Mouse (Mus musculus): Measurements from ENCODE around the gene Smad5. TPM values are rescaled to one million over a fixed set of nuclear protein-coding genes. Genes with fewer than 3 reads are reported as not detected.

The Smad5 gene
- total and polyA plus RNA-seq, 2 experiments from 2014 or later = 17.1 to 54.6 TPM

GRCm38 (mm10) chr13:56765284-56766032 is 62.6 kb downstream of the Smad5 start:
- ATAC-seq (no peak), DNase-seq (no peak)
- no peak for TF ChIP-seq CTCF (IDR thresholded peaks at IDR 0.05; ENCODE audit: low read depth)
- WGBS = 63% methylated on average over 25 of the region's 25 CpGs
- Histone ChIP-seq H3K36me3 (ENCODE audit: insufficient read depth) (no peaks in the 10 kb centered on the region), H3K27ac (ENCODE audit: low read depth, low read length) (no peak overlapping the region), H3K4me1 (ENCODE audit: insufficient read depth) (peaks cover 6% of the 10 kb centered on the region; the same call in 1 of the 2 replicates), H3K9ac (no peak overlapping the region), H3K27me3 (ENCODE audit: insufficient read depth, low read length) (no peaks in the 10 kb centered on the region), H3K4me2 (ENCODE audit: low read depth) (no peak overlapping the region), H3K4me3 (ENCODE audit: low read depth, low read length) (no peak overlapping the region), H3K9me3 (ENCODE audit: low read length) (no peaks in the 10 kb centered on the region)

- Histone ChIP-seq H3K4me2 (ENCODE audit: low read depth) (no peak overlapping the region), H3K36me3 (ENCODE audit: insufficient read depth) (no peaks in the 10 kb centered on the region), H3K4me3 (ENCODE audit: low read depth, low read length) (no peak overlapping the region), H3K9ac (no peak overlapping the region), H3K27ac (ENCODE audit: low read depth, low read length) (no peak overlapping the region), H3K27me3 (ENCODE audit: insufficient read depth, low read length) (no peaks in the 10 kb centered on the region), H3K4me1 (ENCODE audit: insufficient read depth) (peaks cover 6% of the 10 kb centered on the region; the same call in 1 of the 2 replicates), H3K9me3 (ENCODE audit: low read length) (no peaks in the 10 kb centered on the region)
- DNase-seq (no peak), ATAC-seq (no peak)
- no peak for TF ChIP-seq CTCF (IDR thresholded peaks at IDR 0.05; ENCODE audit: low read depth)
- WGBS = 53% methylated on average over 5 of the region's 5 CpGs
Observed at GRCm38 (mm10) chr13:56766211-56766610, 63.4 kb downstream of the Smad5 start.

- H3K36me3 ChIP-seq (ENCODE audit: insufficient read depth) = no peaks in the 10 kb centered on the region
- no peak overlapping the region for H3K9ac ChIP-seq
- H3K9me3 ChIP-seq (ENCODE audit: low read length) = no peaks in the 10 kb centered on the region
- ATAC-seq (no peak), DNase-seq (no peak)
- TF ChIP-seq CTCF (IDR thresholded peaks at IDR 0.05; ENCODE audit: low read depth) = no peak
- H3K27ac ChIP-seq (ENCODE audit: low read depth, low read length) = 0 out of 2 replicates have a peak overlapping the region, but pooled peaks have one; percentile 15
- peaks cover 6% of the 10 kb centered on the region for H3K4me1 ChIP-seq (ENCODE audit: insufficient read depth)
- WGBS = 20% methylated on average over 4 of the region's 4 CpGs
- H3K27me3 ChIP-seq (ENCODE audit: insufficient read depth, low read length) = no peaks in the 10 kb centered on the region
- H3K4me2 ChIP-seq (ENCODE audit: low read depth) = no peak overlapping the region
- no peak overlapping the region for H3K4me3 ChIP-seq (ENCODE audit: low read depth, low read length)
Observed at GRCm38 (mm10) chr13:56769431-56769830, 66.6 kb downstream of the Smad5 start.

DNA sequence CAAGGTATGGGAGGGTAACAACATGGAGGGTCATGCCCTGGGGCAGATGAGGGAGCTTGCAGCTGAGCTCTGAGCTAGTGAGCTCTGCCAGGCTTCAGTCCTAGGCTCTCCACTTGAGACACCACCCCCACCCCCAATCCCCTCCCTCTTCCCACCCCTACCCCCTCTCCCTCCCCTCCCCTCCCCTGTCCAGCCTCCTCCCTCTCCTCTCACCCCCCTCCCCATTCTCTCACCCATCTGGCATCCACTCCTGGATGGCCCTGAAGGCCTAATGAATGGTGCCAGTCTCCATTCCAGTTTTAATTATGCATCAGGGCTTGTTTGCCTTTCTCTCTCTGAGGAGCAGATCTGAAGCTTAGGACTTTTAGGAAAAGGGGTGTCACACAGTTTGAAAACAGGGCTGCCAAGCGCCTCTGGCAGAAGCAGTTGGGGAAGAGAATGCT is 67.3 kb downstream of the Smad5 start:
- Histone ChIP-seq H3K27ac (ENCODE audit: low read depth, low read length) (peak overlapping the region; percentile 15; the same call in 1 of the 2 replicates), H3K9ac (no peak overlapping the region), H3K9me3 (ENCODE audit: low read length) (no peaks in the 10 kb centered on the region), H3K4me3 (ENCODE audit: low read depth, low read length) (no peak overlapping the region), H3K36me3 (ENCODE audit: insufficient read depth) (no peaks in the 10 kb centered on the region), H3K4me1 (ENCODE audit: insufficient read depth) (peaks cover 13% of the 10 kb centered on the region), H3K4me2 (ENCODE audit: low read depth) (no peak overlapping the region), H3K27me3 (ENCODE audit: insufficient read depth, low read length) (no peaks in the 10 kb centered on the region)
- ATAC-seq = peak; percentile 36
- 17% methylated on average over 1 of the region's 1 CpGs for WGBS
- DNase-seq = peak; percentile 49
- no peak for TF ChIP-seq CTCF (IDR thresholded peaks at IDR 0.05; ENCODE audit: low read depth)

- no peak overlapping the region for H3K9ac ChIP-seq
- no peak overlapping the region for H3K4me2 ChIP-seq (ENCODE audit: low read depth)
- no peak overlapping the region; the same call in 1 of the 2 replicates for H3K27ac ChIP-seq (ENCODE audit: low read depth, low read length)
- ATAC-seq (no peak), DNase-seq (no peak)
- TF ChIP-seq CTCF (IDR thresholded peaks at IDR 0.05; ENCODE audit: low read depth) = peak; percentile 48
- peaks cover 10% of the 10 kb centered on the region; the same call in 1 of the 2 replicates for H3K4me1 ChIP-seq (ENCODE audit: insufficient read depth)
- H3K36me3 ChIP-seq (ENCODE audit: insufficient read depth) = no peaks in the 10 kb centered on the region
- H3K27me3 ChIP-seq (ENCODE audit: insufficient read depth, low read length) = no peaks in the 10 kb centered on the region
- H3K9me3 ChIP-seq (ENCODE audit: low read length) = no peaks in the 10 kb centered on the region
- no peak overlapping the region for H3K4me3 ChIP-seq (ENCODE audit: low read depth, low read length)
- 58% methylated on average over 5 of the region's 5 CpGs for WGBS
Observed at GRCm38 (mm10) chr13:56770786-56771185, 68.0 kb downstream of the Smad5 start.

GRCm38 (mm10) chr13:56772592-56772991 is 69.8 kb downstream of the Smad5 start:
- no peaks in the 10 kb centered on the region for H3K27me3 ChIP-seq (ENCODE audit: insufficient read depth, low read length)
- no peak overlapping the region for H3K9ac ChIP-seq
- DNase-seq = no peak
- WGBS = 58% methylated on average over 3 of the region's 3 CpGs
- ATAC-seq = no peak
- no peaks in the 10 kb centered on the region for H3K9me3 ChIP-seq (ENCODE audit: low read length)
- no peak overlapping the region for H3K4me3 ChIP-seq (ENCODE audit: low read depth, low read length)
- peak; percentile 37 for TF ChIP-seq CTCF (IDR thresholded peaks at IDR 0.05; ENCODE audit: low read depth)
- H3K36me3 ChIP-seq (ENCODE audit: insufficient read depth) = no peaks in the 10 kb centered on the region
- peaks cover 10% of the 10 kb centered on the region; the same call in 1 of the 2 replicates for H3K4me1 ChIP-seq (ENCODE audit: insufficient read depth)
- no peak overlapping the region for H3K27ac ChIP-seq (ENCODE audit: low read depth, low read length)
- no peak overlapping the region for H3K4me2 ChIP-seq (ENCODE audit: low read depth)

DNA sequence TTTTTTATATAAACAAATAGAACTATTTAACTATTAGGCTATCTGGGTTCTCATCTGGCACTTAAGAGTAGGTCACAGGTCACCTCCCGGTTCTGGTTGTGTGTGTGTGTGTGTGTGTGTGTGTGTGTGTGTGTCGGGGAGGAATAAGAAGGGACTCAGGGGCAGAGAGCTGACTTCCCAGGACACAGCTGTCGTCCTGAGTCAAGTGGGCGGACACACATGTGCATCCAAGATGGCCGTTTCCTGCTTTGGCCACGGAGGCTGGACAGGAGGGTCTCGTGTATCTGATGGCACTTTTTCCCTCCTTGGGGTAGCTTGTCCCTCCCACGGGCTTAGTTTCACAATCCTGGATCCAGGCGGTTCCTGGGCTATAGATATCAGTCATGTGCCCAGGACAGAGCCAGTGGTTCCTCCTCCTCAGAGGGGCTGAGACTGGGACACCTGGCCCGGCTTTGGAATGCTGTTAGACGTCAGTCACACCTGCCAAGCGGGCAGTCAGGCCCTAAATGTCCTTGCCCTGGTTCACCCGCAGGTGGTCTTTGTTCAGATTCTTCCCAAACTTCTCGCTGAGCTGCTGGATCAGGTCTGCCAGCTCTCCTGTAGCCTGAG is 70.6 kb downstream of the Smad5 start:
- TF ChIP-seq CTCF (IDR thresholded peaks at IDR 0.05; ENCODE audit: low read depth) = no peak
- Histone ChIP-seq H3K4me1 (ENCODE audit: insufficient read depth) (peaks cover 10% of the 10 kb centered on the region; the same call in 1 of the 2 replicates), H3K36me3 (ENCODE audit: insufficient read depth) (no peaks in the 10 kb centered on the region), H3K4me2 (ENCODE audit: low read depth) (no peak overlapping the region), H3K27ac (ENCODE audit: low read depth, low read length) (peak overlapping the region; percentile 71), H3K9ac (no peak overlapping the region), H3K9me3 (ENCODE audit: low read length) (no peaks in the 10 kb centered on the region), H3K4me3 (ENCODE audit: low read depth, low read length) (no peak overlapping the region), H3K27me3 (ENCODE audit: insufficient read depth, low read length) (no peaks in the 10 kb centered on the region)
- DNase-seq = no peak
- 70% methylated on average over 14 of the region's 14 CpGs for WGBS
- no peak for ATAC-seq
